Mouse (Mus musculus): ENCODE results near the gene Mettl25.
A peak's percentile ranks its signal among the peaks of the same experiment; 100 is the strongest.

Mettl25 gene

GRCm38 (mm10) chr10:105840928-105841888 is at the start of gene Mettl25, which contains the start of gene Ccdc59:
Mettl25 (minus strand) TSS chr10:105841380.
Ccdc59 (plus strand) TSS chr10:105841067.
- DNase-seq (ENCODE audit: low spot score): peak; percentile 95

- DNase-seq (ENCODE audit: low spot score): no peak
These were observed 26.1 kb upstream of the Mettl25 start for GRCm38 (mm10) chr10:105867312-105867711.

- DNase-seq (ENCODE audit: low spot score): no peak
These were observed 10.0 kb upstream of the Mettl25 start for GRCm38 (mm10) chr10:105851136-105851535.

GRCm38 (mm10) chr10:105850286-105850685 is 9.1 kb upstream of the Mettl25 start:
- no peak for DNase-seq (ENCODE audit: low spot score)

- no peak for DNase-seq (ENCODE audit: low spot score)
These were observed 1.4 kb upstream of the Mettl25 start for GRCm38 (mm10) chr10:105842574-105842973.

GRCm38 (mm10) chr10:105834627-105835228 is 6.5 kb downstream of the Mettl25 start:
- peak; percentile 16 for DNase-seq (ENCODE audit: low spot score)

- DNase-seq (ENCODE audit: low spot score): no peak
These were observed 34.7 kb downstream of the Mettl25 start for GRCm38 (mm10) chr10:105806259-105807010.

- DNase-seq (ENCODE audit: low spot score): no peak
These were observed 37.7 kb downstream of the Mettl25 start for GRCm38 (mm10) chr10:105803461-105803860.

GRCm38 (mm10) chr10:105802132-105802531 is 39.0 kb downstream of the Mettl25 start:
- no peak for DNase-seq (ENCODE audit: low spot score)

- DNase-seq (ENCODE audit: low spot score): no peak
These were observed 40.0 kb downstream of the Mettl25 start for GRCm38 (mm10) chr10:105801147-105801546.

GRCm38 (mm10) chr10:105797250-105797924 is 43.8 kb downstream of the Mettl25 start:
- no peak for DNase-seq (ENCODE audit: low spot score)

GRCm38 (mm10) chr10:105793776-105794552 is 47.2 kb downstream of the Mettl25 start:
- DNase-seq (ENCODE audit: low spot score): no peak

GRCm38 (mm10) chr10:105788744-105789486 is 52.3 kb downstream of the Mettl25 start:
- DNase-seq (ENCODE audit: low spot score): peak; percentile 30

- no peak for DNase-seq (ENCODE audit: low spot score)
These were observed 57.4 kb downstream of the Mettl25 start for GRCm38 (mm10) chr10:105783766-105784165.

GRCm38 (mm10) chr10:105774382-105774781 is 66.8 kb downstream of the Mettl25 start:
- peak; percentile 71 for DNase-seq (ENCODE audit: low spot score)

- DNase-seq (ENCODE audit: low spot score): no peak
These were observed 68.3 kb downstream of the Mettl25 start for GRCm38 (mm10) chr10:105772821-105773302.

GRCm38 (mm10) chr10:105763959-105764358 is 77.2 kb downstream of the Mettl25 start:
- DNase-seq (ENCODE audit: low spot score): no peak

GRCm38 (mm10) chr10:105760460-105760859 is 80.7 kb downstream of the Mettl25 start:
- no peak for DNase-seq (ENCODE audit: low spot score)

- no peak for DNase-seq (ENCODE audit: low spot score)
These were observed 81.1 kb downstream of the Mettl25 start for GRCm38 (mm10) chr10:105760046-105760445.
